Mouse (Mus musculus) ES-E14 (cell line): ENCODE data around the gene Fam160a1. TPM values are rescaled to one million over a fixed set of nuclear protein-coding genes. Genes with fewer than 3 reads are reported as not detected.

Experiments used
- DNase-seq: peaks from one replicate; pipeline ENCODE4 v3.0.0-alpha.2; 2013; ENCODE audit warnings: low read depth, low spot score
- H3K27ac ChIP-seq: 2 replicates; pipeline ENCODE4 v1.5.1; 2012; ENCODE audit warnings: low read depth, mild to moderate bottlenecking, low read length, moderate library complexity, mixed read lengths; ENCODE audit not compliant: poor library complexity, insufficient read depth, severe bottlenecking
- H3K36me3 ChIP-seq: 2 replicates; pipeline ENCODE4 v1.6.1; 2012; ENCODE audit warnings: mild to moderate bottlenecking, low read length, moderate library complexity, mixed read lengths; ENCODE audit not compliant: control insufficient read depth, poor library complexity, insufficient read depth, severe bottlenecking
- H3K4me1 ChIP-seq, 2 experiments: fragments of 150-350 bp in 1 of 2; sonication (generic) in 1 of 2; 2 replicates each; pipeline ENCODE4 v1.6.1; 2012; ENCODE audit warnings: low read length in 2 of 2, mild to moderate bottlenecking in 1 of 2, mixed read lengths in 1 of 2; ENCODE audit not compliant: control insufficient read depth in 2 of 2, insufficient read depth in 2 of 2, poor library complexity in 1 of 2
- H3K4me3 ChIP-seq, 2 experiments: fragments of 150-350 bp in 1 of 2; sonication (generic) in 1 of 2; 2 replicates each; pipeline ENCODE4 v1.5.1; 2012; ENCODE audit warnings: low read length in 2 of 2, low read depth in 1 of 2, mild to moderate bottlenecking in 1 of 2, mixed read lengths in 1 of 2; ENCODE audit not compliant: insufficient read depth in 1 of 2, poor library complexity in 1 of 2, severe bottlenecking in 1 of 2
- H3K9ac ChIP-seq: 2 replicates; pipeline ENCODE4 v1.6.1; 2012; ENCODE audit warnings: low read depth, mild to moderate bottlenecking, low read length, mixed read lengths; ENCODE audit not compliant: poor library complexity, insufficient read depth, severe bottlenecking
- H3K9me3 ChIP-seq: fragments of 150-350 bp; sonication (generic); 2 replicates; pipeline ENCODE4 v1.6.1; 2012; ENCODE audit warnings: low read depth, mild to moderate bottlenecking, low read length; ENCODE audit not compliant: control insufficient read depth, insufficient read depth
- CHD2 ChIP-seq: IDR thresholded peaks from 2 replicates; pipeline ENCODE4 v1.6.1; 2014; ENCODE audit warnings: mild to moderate bottlenecking, low read depth, low read length, inconsistent platforms
- HCFC1 ChIP-seq: IDR thresholded peaks from 2 replicates; pipeline ENCODE4 v1.6.1; 2012; ENCODE audit warnings: low read length, inconsistent platforms, borderline replicate concordance; ENCODE audit not compliant: insufficient read depth
- MAFK ChIP-seq: IDR thresholded peaks from 2 replicates; pipeline ENCODE4 v1.6.1; 2014; ENCODE audit warnings: mild to moderate bottlenecking, low read depth, low read length, inconsistent platforms; ENCODE audit not compliant: insufficient read depth
- ZC3H11A ChIP-seq: IDR thresholded peaks from 2 replicates; pipeline ENCODE4 v1.6.1; 2012; ENCODE audit warnings: low read depth, mild to moderate bottlenecking, inconsistent platforms, low read length, borderline replicate concordance
- ZNF384 ChIP-seq: IDR thresholded peaks from 2 replicates; pipeline ENCODE4 v1.6.1; 2012; ENCODE audit warnings: low read depth, low read length, inconsistent platforms
- in situ Hi-C, 2 experiments: fragments of 600-800 bp; cut with MboI; formaldehyde crosslinking; loops; one replicate each; pipeline ENCODE4 v1.15.1; 2025; ENCODE audit warnings: low sequenced_read_pairs in 2 of 2, inconsistent platforms in 1 of 2; ENCODE audit not compliant: unreplicated experiment in 2 of 2
- total RNA-seq: library from RNA; depleted of rRNA; stranded (reverse); fragments of 300-350 nt; gene quantifications from 2 replicates; pipeline ENCODE4 v1.2.3, GENCODE M21; 2012

Gene Fam160a1
- total RNA-seq, 1 experiment: 1.4 TPM

DNA sequence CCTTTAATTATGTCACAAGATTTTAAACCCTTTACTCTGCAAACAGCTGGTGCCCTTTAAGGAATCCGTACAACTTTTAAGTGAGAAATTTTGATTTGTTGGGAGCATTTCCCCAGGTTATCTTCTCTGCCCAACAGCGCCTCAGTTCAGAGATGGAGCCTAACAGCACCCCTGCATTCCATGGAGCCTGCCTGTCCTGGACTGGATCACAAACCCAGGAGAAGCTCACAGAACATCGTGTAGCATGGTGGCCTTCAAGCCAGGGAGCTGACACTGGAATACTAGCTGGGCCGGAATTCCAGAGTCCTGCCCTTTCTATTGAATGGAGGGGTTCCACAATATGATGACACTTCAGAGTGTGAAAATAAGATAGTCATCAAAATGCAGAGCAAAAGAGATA lies 39.7 kb downstream of the Fam160a1 start:
- no peaks in the 10 kb centered on the region for H3K36me3 ChIP-seq
- H3K9ac ChIP-seq: no peak overlapping the region
- no peaks in the 10 kb centered on the region for H3K4me1 ChIP-seq
- in situ Hi-C loops: no loop called here
- DNase-seq: no peak
- no peak overlapping the region for H3K4me3 ChIP-seq
- H3K27ac ChIP-seq: no peak overlapping the region
- H3K9me3 ChIP-seq: no peaks in the 10 kb centered on the region
- TF ChIP-seq HCFC1 (no peak), MAFK (no peak), ZNF384 (no peak), ZC3H11A (no peak), CHD2 (no peak)

DNA sequence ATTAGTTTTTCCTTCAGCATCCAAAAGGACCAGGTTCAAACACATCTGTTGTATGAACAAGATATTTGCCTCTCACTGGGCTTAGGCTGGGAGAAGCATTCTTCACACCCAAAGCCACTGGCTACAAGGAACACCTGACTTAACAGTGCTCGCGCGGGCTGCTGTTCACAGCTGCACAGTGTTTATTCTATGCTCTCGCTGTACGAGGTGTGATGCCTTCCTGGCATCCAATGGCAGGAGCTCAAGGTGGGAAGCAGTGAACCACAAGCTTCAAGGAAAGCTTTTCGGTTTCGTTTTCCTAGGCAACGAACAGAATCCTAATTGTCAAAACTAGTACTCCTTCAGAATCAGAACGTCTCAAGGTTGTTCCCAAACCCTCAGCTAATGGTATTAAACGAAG lies 40.4 kb downstream of the Fam160a1 start:
- Histone ChIP-seq H3K27ac (no peak overlapping the region), H3K4me1 (no peaks in the 10 kb centered on the region), H3K4me3 (no peak overlapping the region), H3K9ac (no peak overlapping the region), H3K36me3 (no peaks in the 10 kb centered on the region), H3K9me3 (no peaks in the 10 kb centered on the region)
- TF ChIP-seq CHD2 (no peak), HCFC1 (no peak), MAFK (no peak), ZNF384 (no peak), ZC3H11A (no peak)
- no peak for DNase-seq
- in situ Hi-C loops: no loop called here

- no peaks in the 10 kb centered on the region for H3K4me1 ChIP-seq
- no peak overlapping the region for H3K9ac ChIP-seq
- H3K27ac ChIP-seq: no peak overlapping the region
- no peaks in the 10 kb centered on the region for H3K9me3 ChIP-seq
- in situ Hi-C loops: no loop called here
- TF ChIP-seq MAFK: no peak
- TF ChIP-seq CHD2: no peak
- no peak for TF ChIP-seq ZNF384
- TF ChIP-seq HCFC1: no peak
- no peak for TF ChIP-seq ZC3H11A
- no peak for DNase-seq
- no peak overlapping the region for H3K4me3 ChIP-seq
- H3K36me3 ChIP-seq: no peaks in the 10 kb centered on the region
Measured at GRCm38 (mm10) chr3:85776126-85776525, 41.0 kb downstream of the Fam160a1 start.

GRCm38 (mm10) chr3:85773886-85774285 lies 43.2 kb downstream of the Fam160a1 start:
- in situ Hi-C loops: no loop called here
- no peaks in the 10 kb centered on the region for H3K9me3 ChIP-seq
- no peaks in the 10 kb centered on the region for H3K4me1 ChIP-seq
- no peaks in the 10 kb centered on the region for H3K36me3 ChIP-seq
- no peak overlapping the region for H3K9ac ChIP-seq
- DNase-seq: no peak
- no peak overlapping the region for H3K27ac ChIP-seq
- no peak for TF ChIP-seq HCFC1
- TF ChIP-seq CHD2: no peak
- TF ChIP-seq MAFK: no peak
- no peak for TF ChIP-seq ZNF384
- no peak for TF ChIP-seq ZC3H11A
- H3K4me3 ChIP-seq: no peak overlapping the region

DNA sequence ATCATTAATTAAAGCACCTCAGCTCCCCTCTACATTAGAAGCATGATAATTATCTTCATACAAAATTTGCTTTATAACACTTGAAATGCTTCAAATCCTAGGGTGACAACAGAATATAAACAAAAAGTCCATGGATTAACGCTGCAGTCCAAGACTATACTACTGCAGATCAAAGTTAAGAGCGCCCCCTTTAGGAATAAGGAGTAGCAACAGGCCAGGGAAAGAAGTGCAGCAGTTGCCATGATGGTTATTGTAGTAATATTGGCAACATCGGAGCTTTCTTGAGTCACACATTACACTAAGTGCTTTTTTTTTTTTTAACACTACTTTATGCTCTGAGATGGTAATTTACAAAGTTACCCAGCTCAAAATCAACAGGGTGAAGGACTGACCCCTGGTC lies 43.7 kb downstream of the Fam160a1 start:
- in situ Hi-C loops: no loop called here
- H3K9me3 ChIP-seq: no peaks in the 10 kb centered on the region

More for the DNA sequence above, 43.7 kb downstream of the Fam160a1 start:
- Histone ChIP-seq H3K9ac (no peak overlapping the region), H3K27ac (no peak overlapping the region), H3K4me3 (no peak overlapping the region), H3K4me1 (no peaks in the 10 kb centered on the region), H3K36me3 (no peaks in the 10 kb centered on the region)
- no peak for TF ChIP-seq ZNF384
- no peak for TF ChIP-seq ZC3H11A
- TF ChIP-seq MAFK: no peak
- TF ChIP-seq HCFC1: no peak
- no peak for TF ChIP-seq CHD2
- DNase-seq: no peak
